16 mouse cellular contexts compared by ENCODE assay signal in the genomic region with DNA sequence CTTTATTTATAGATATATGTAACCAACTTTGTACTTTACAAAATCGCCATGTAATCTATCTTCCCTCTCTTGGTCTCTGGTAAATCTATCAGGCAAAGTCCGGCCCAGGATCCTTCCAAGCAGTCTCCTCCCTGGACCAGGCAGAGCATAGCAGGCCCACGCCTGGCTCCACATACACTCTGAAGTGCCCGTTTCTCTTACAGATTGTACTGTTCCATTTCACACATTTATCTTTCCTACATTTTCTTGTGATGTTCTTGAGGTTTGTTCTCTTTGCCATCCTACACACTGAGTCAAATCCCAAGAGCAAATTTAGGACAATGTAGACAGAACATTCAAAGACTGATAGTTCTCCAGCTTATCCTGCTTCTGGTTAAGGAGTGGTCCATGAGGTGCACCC.
A peak's percentile ranks its signal among the peaks of the same experiment; 100 is the strongest.
DNase-seq lines count a peak whose midpoint lies in the region; ATAC-seq lines count a peak whose summit lies in the region.
"Had no signal": no experiment of that assay in that cellular context is flagged by ENCODE, and none has a peak within 500 bp of the region (broad histone marks: within the 10 kb centered on the region; RNA-seq: fewer than 3 reads in every experiment).

No protein-coding gene starts in this region.

- peak; percentile 42 for DNase-seq in left cerebral cortex, adult 11 months (ENCODE audit: low spot score)
- DNase-seq in left cerebral cortex, postnatal 36 days (ENCODE audit: low spot score in 2 of 2): no peak
- no peak for DNase-seq in lung, postnatal 10 days
- DNase-seq: adrenal gland, adult 2 months; heart, postnatal 14 days; kidney, postnatal 10 days had no signal

- WGBS in forebrain, embryonic 15.5 days: 97% methylated on average over 4 of the region's 4 CpGs
- 90% methylated on average over 4 of the region's 4 CpGs for WGBS in forebrain, embryonic 13.5 days
- 93% methylated on average over 4 of the region's 4 CpGs for WGBS in hindbrain, embryonic 15.5 days
- WGBS in neural tube, embryonic 15.5 days: 95% methylated on average over 4 of the region's 4 CpGs
- 85% methylated on average over 4 of the region's 4 CpGs for WGBS in kidney, embryonic 16.5 days

- H3K27me3 ChIP-seq in forebrain, embryonic 15.5 days: no peaks in the 10 kb centered on the region
- no peaks in the 10 kb centered on the region for H3K27me3 ChIP-seq in forebrain, embryonic 13.5 days
- no peaks in the 10 kb centered on the region for H3K27me3 ChIP-seq in hindbrain, embryonic 15.5 days
- no peaks in the 10 kb centered on the region for H3K27me3 ChIP-seq in neural tube, embryonic 15.5 days (replicated peaks)
- no peaks in the 10 kb centered on the region for H3K27me3 ChIP-seq in kidney, embryonic 16.5 days (ENCODE audit: insufficient read depth, low read length)
- H3K27me3 ChIP-seq: liver, embryonic 15.5 days; stomach, embryonic 15.5 days had no signal

- ATAC-seq in forebrain, embryonic 15.5 days (replicated peaks): no peak
- no peak for ATAC-seq in forebrain, embryonic 13.5 days
- no peak for ATAC-seq in hindbrain, embryonic 15.5 days (ENCODE audit: low FRiP score, low read depth)
- no peak for ATAC-seq in neural tube, embryonic 15.5 days (ENCODE audit: low FRiP score)
- ATAC-seq in kidney, embryonic 16.5 days (ENCODE audit: low FRiP score, low TSS enrichment): no peak
- ATAC-seq: lung, postnatal 0 days had no signal

- H3K9me3 ChIP-seq in forebrain, embryonic 15.5 days: no peaks in the 10 kb centered on the region
- H3K9me3 ChIP-seq in forebrain, embryonic 13.5 days (replicated peaks): no peaks in the 10 kb centered on the region
- no peaks in the 10 kb centered on the region for H3K9me3 ChIP-seq in hindbrain, embryonic 15.5 days
- H3K9me3 ChIP-seq in neural tube, embryonic 15.5 days (replicated peaks): no peaks in the 10 kb centered on the region
- H3K9me3 ChIP-seq in kidney, embryonic 16.5 days (ENCODE audit: low read length): no peaks in the 10 kb centered on the region
- H3K9me3 ChIP-seq: liver, embryonic 15.5 days; stomach, embryonic 15.5 days had no signal

- no peak overlapping the region for H3K4me3 ChIP-seq in forebrain, embryonic 15.5 days
- no peak overlapping the region for H3K4me3 ChIP-seq in forebrain, embryonic 13.5 days
- H3K4me3 ChIP-seq in hindbrain, embryonic 15.5 days: no peak overlapping the region
- H3K4me3 ChIP-seq in neural tube, embryonic 15.5 days (replicated peaks): no peak overlapping the region
- no peak overlapping the region for H3K4me3 ChIP-seq in kidney, embryonic 16.5 days (ENCODE audit: low read length)
- H3K4me3 ChIP-seq: liver, embryonic 15.5 days; myocyte; stomach, embryonic 15.5 days had no signal

- H3K4me1 ChIP-seq in forebrain, embryonic 15.5 days: peaks cover 22% of the 10 kb centered on the region
- peaks cover 18% of the 10 kb centered on the region for H3K4me1 ChIP-seq in forebrain, embryonic 13.5 days
- peaks cover 26% of the 10 kb centered on the region for H3K4me1 ChIP-seq in hindbrain, embryonic 15.5 days (replicated peaks)
- peaks cover 7% of the 10 kb centered on the region; the same call in 1 of the 2 replicates for H3K4me1 ChIP-seq in neural tube, embryonic 15.5 days
- H3K4me1 ChIP-seq in kidney, embryonic 16.5 days (ENCODE audit: insufficient read depth, low read length): peaks cover 4% of the 10 kb centered on the region; the same call in 1 of the 2 replicates
- H3K4me1 ChIP-seq: liver, embryonic 15.5 days; stomach, embryonic 15.5 days had no signal

- H3K27ac ChIP-seq in forebrain, embryonic 15.5 days (replicated peaks): peak overlapping the region; percentile 89
- H3K27ac ChIP-seq in forebrain, embryonic 13.5 days: no peak overlapping the region
- peak overlapping the region; percentile 79 for H3K27ac ChIP-seq in hindbrain, embryonic 15.5 days (replicated peaks)
- H3K27ac ChIP-seq in neural tube, embryonic 15.5 days (replicated peaks): peak overlapping the region; percentile 73; the same call in 1 of the 2 replicates
- H3K27ac ChIP-seq in kidney, embryonic 16.5 days (ENCODE audit: low read length): no peak overlapping the region
- H3K27ac ChIP-seq: liver, embryonic 15.5 days; stomach, embryonic 15.5 days had no signal

- H3K4me2 ChIP-seq in forebrain, embryonic 15.5 days (replicated peaks): no peak overlapping the region
- H3K4me2 ChIP-seq in forebrain, embryonic 13.5 days: no peak overlapping the region
- H3K4me2 ChIP-seq in hindbrain, embryonic 15.5 days: no peak overlapping the region
- H3K4me2 ChIP-seq in neural tube, embryonic 15.5 days: no peak overlapping the region
- H3K4me2 ChIP-seq in kidney, embryonic 16.5 days (replicated peaks; ENCODE audit: low read depth, low read length): no peak overlapping the region
- H3K4me2 ChIP-seq: heart, embryonic 11.5 days; liver, embryonic 15.5 days; stomach, embryonic 15.5 days had no signal

- H3K36me3 ChIP-seq in forebrain, embryonic 15.5 days: no peaks in the 10 kb centered on the region
- H3K36me3 ChIP-seq in forebrain, embryonic 13.5 days (ENCODE audit: poor library complexity, severe bottlenecking): no peaks in the 10 kb centered on the region
- H3K36me3 ChIP-seq in hindbrain, embryonic 15.5 days: no peaks in the 10 kb centered on the region
- no peaks in the 10 kb centered on the region for H3K36me3 ChIP-seq in neural tube, embryonic 15.5 days
- H3K36me3 ChIP-seq in kidney, embryonic 16.5 days (ENCODE audit: insufficient read depth, low read length): no peaks in the 10 kb centered on the region
- H3K36me3 ChIP-seq: liver, embryonic 15.5 days; stomach, embryonic 15.5 days had no signal

- H3K9ac ChIP-seq in forebrain, embryonic 15.5 days (replicated peaks): no peak overlapping the region
- H3K9ac ChIP-seq in forebrain, embryonic 13.5 days: no peak overlapping the region
- H3K9ac ChIP-seq in hindbrain, embryonic 15.5 days: no peak overlapping the region
- H3K9ac ChIP-seq in neural tube, embryonic 15.5 days (replicated peaks): no peak overlapping the region
- H3K9ac ChIP-seq in kidney, embryonic 16.5 days (replicated peaks; ENCODE audit: low read length): no peak overlapping the region
- H3K9ac ChIP-seq: liver, embryonic 15.5 days; stomach, embryonic 15.5 days had no signal

- intact Hi-C loops in left cerebral cortex, postnatal 36 days (cut with DNase I): no loop called here

Comparison
In these comparisons a context has a peak if more than half of its experiments do, and no peak if none do; other contexts are left out.
1. H3K27ac ChIP-seq: peak in forebrain, embryonic 15.5 days (single experiment), hindbrain, embryonic 15.5 days (single experiment) and neural tube, embryonic 15.5 days (single experiment); none in forebrain, embryonic 13.5 days (single experiment) and kidney, embryonic 16.5 days (single experiment).